10 mouse cellular contexts compared by ENCODE assay signal in genomic region chr4:47128515-47128914, GRCm38 (mm10). TPM values are rescaled to one million over a fixed set of nuclear protein-coding genes. Genes with fewer than 3 reads are reported as not detected.
DNase-seq lines count a peak whose midpoint lies in the region; ATAC-seq and TF ChIP-seq lines count a peak whose summit lies in the region.
"Had no signal": no experiment of that assay in that cellular context is flagged by ENCODE, and none has a peak within 500 bp of the region (broad histone marks: within the 10 kb centered on the region; RNA-seq: fewer than 3 reads in every experiment).

No protein-coding gene starts in this region.

- intact Hi-C loops in left cerebral cortex, adult 2 months (cut with DNase I) = no loop called here
- intact Hi-C loops in left cerebral cortex, postnatal 36 days (cut with DNase I) = no loop called here

- H3K36me3 ChIP-seq in kidney, adult 2 months (ENCODE audit: control insufficient read depth, insufficient read depth, low read length) = no peaks in the 10 kb centered on the region
- H3K36me3 ChIP-seq in hindbrain, embryonic 13.5 days = no peaks in the 10 kb centered on the region
- H3K36me3 ChIP-seq: limb, embryonic 13.5 days; neural tube, embryonic 13.5 days had no signal

- no peak for ATAC-seq in hindbrain, embryonic 13.5 days (ENCODE audit: low FRiP score)

- H3K9ac ChIP-seq in hindbrain, embryonic 13.5 days = no peak overlapping the region
- H3K9ac ChIP-seq: limb, embryonic 13.5 days; neural tube, embryonic 13.5 days had no signal

- H3K4me2 ChIP-seq in hindbrain, embryonic 13.5 days = no peak overlapping the region
- H3K4me2 ChIP-seq: limb, embryonic 13.5 days; neural tube, embryonic 13.5 days had no signal

- DNase-seq in adrenal gland, postnatal 10 days = peak; percentile 39
- no peak for DNase-seq in adrenal gland, postnatal 4 days (ENCODE audit: low spot score in 2 of 2)
- no peak for DNase-seq in left cerebral cortex, adult 2 months (ENCODE audit: extremely low spot score in 1 of 2, low spot score in 2 of 2)
- no peak for DNase-seq in left cerebral cortex, postnatal 36 days (ENCODE audit: low spot score in 2 of 2)
- peak; percentile 43 for DNase-seq in kidney, adult 2 months
- DNase-seq in lung, postnatal 10 days = peak; percentile 71
- DNase-seq in right cerebral cortex, postnatal 25 days = no peak

- peak; percentile 46 for TF ChIP-seq CTCF in left cerebral cortex, adult 2 months (IDR thresholded peaks at IDR 0.05)
- TF ChIP-seq CTCF in kidney, adult 2 months (conservative IDR thresholded peaks at IDR 0.05; ENCODE audit: insufficient read depth, insufficient read length, low read depth, low read length) = peak; percentile 58; the same call in 1 of the 2 replicates

- H3K9me3 ChIP-seq in hindbrain, embryonic 13.5 days = peaks cover 4% of the 10 kb centered on the region; the same call in 1 of the 2 replicates

- no peaks in the 10 kb centered on the region for H3K27me3 ChIP-seq in kidney, adult 2 months (replicated peaks; ENCODE audit: control insufficient read depth, insufficient read depth, low read length)
- H3K27me3 ChIP-seq in hindbrain, embryonic 13.5 days = no peaks in the 10 kb centered on the region
- H3K27me3 ChIP-seq: limb, embryonic 13.5 days; neural tube, embryonic 13.5 days had no signal

- no peaks in the 10 kb centered on the region for H3K4me1 ChIP-seq in kidney, adult 2 months (ENCODE audit: control insufficient read depth, insufficient read depth, low read length)
- H3K4me1 ChIP-seq in hindbrain, embryonic 13.5 days (replicated peaks) = no peaks in the 10 kb centered on the region
- H3K4me1 ChIP-seq: neural tube, embryonic 13.5 days had no signal

- TF ChIP-seq POLR2A in kidney, adult 2 months (IDR thresholded peaks at IDR 0.05; ENCODE audit: low read depth, low read length) = no peak

- WGBS in kidney, adult 2 months = 73% methylated on average over 7 of the region's 7 CpGs
- 82% methylated on average over 7 of the region's 7 CpGs for WGBS in hindbrain, embryonic 13.5 days

- H3K27ac ChIP-seq in left cerebral cortex, adult 2 months = no peak overlapping the region
- H3K27ac ChIP-seq in kidney, adult 2 months (ENCODE audit: insufficient read depth, low read depth, low read length) = no peak overlapping the region
- no peak overlapping the region for H3K27ac ChIP-seq in hindbrain, embryonic 13.5 days
- H3K27ac ChIP-seq: limb, embryonic 13.5 days; neural tube, embryonic 13.5 days had no signal

- H3K4me3 ChIP-seq in left cerebral cortex, adult 2 months = no peak overlapping the region
- no peak overlapping the region for H3K4me3 ChIP-seq in kidney, adult 2 months (ENCODE audit: insufficient read depth, low read depth, low read length)
- no peak overlapping the region for H3K4me3 ChIP-seq in hindbrain, embryonic 13.5 days
- H3K4me3 ChIP-seq: limb, embryonic 13.5 days; neural tube, embryonic 13.5 days had no signal

RNA-seq across cellular contexts. Expression of gene Galnt12, which starts 36.8 kb away (rescaled TPM):
- total RNA-seq in adrenal gland, postnatal 10 days (2021) = 1 to 10 TPM; 1.1 to 2.2 TPM
- 1 to 10 TPM; 2.1 to 4.0 TPM for total RNA-seq in adrenal gland, postnatal 4 days (2021)
- under 1 TPM; 0.77 to 0.86 TPM for total RNA-seq in left cerebral cortex, adult 2 months (2021)
- 1 to 10 TPM in 1 of 2 experiments, under 1 TPM in 1; 0.72 to 1.1 TPM for total RNA-seq in left cerebral cortex, postnatal 36 days (2021)
- polyA plus RNA-seq in kidney, adult 2 months (2012; rRNA removed) = 3.1 and 3.6 TPM in 2 replicates
- polyA plus RNA-seq in hindbrain, embryonic 13.5 days (2015; fragmentation: Nextera tagmentation; extraction: Ambion mirVana) = 1.1 and 1.5 TPM in 2 replicates

Comparison
In these comparisons a context has a peak if more than half of its experiments do, and no peak if none do; other contexts are left out.
1. DNase-seq: peak in adrenal gland, postnatal 10 days (single experiment), kidney, adult 2 months (single experiment) and lung, postnatal 10 days (single experiment); none in adrenal gland, postnatal 4 days (0 of 2), left cerebral cortex, adult 2 months (0 of 2), left cerebral cortex, postnatal 36 days (0 of 2) and right cerebral cortex, postnatal 25 days (single experiment).